Mouse (Mus musculus) ES-E14 (cell line): ENCODE results near the gene Cebpz. TPM values are rescaled to one million over a fixed set of nuclear protein-coding genes. Genes with fewer than 3 reads are reported as not detected.

Experiments used
- DNase-seq: peaks from one replicate; pipeline ENCODE4 v3.0.0-alpha.2; 2013; ENCODE audit warnings: low read depth, low spot score
- H3K27ac ChIP-seq: 2 replicates; pipeline ENCODE4 v1.5.1; 2012; ENCODE audit warnings: low read depth, mild to moderate bottlenecking, low read length, moderate library complexity, mixed read lengths; ENCODE audit not compliant: poor library complexity, insufficient read depth, severe bottlenecking
- H3K36me3 ChIP-seq: 2 replicates; pipeline ENCODE4 v1.6.1; 2012; ENCODE audit warnings: mild to moderate bottlenecking, low read length, moderate library complexity, mixed read lengths; ENCODE audit not compliant: control insufficient read depth, poor library complexity, insufficient read depth, severe bottlenecking
- H3K4me1 ChIP-seq, 2 experiments: fragments of 150-350 bp in 1 of 2; sonication (generic) in 1 of 2; 2 replicates each; pipeline ENCODE4 v1.6.1; 2012; ENCODE audit warnings: low read length in 2 of 2, mild to moderate bottlenecking in 1 of 2, mixed read lengths in 1 of 2; ENCODE audit not compliant: control insufficient read depth in 2 of 2, insufficient read depth in 2 of 2, poor library complexity in 1 of 2
- H3K4me3 ChIP-seq, 2 experiments: fragments of 150-350 bp in 1 of 2; sonication (generic) in 1 of 2; 2 replicates each; pipeline ENCODE4 v1.5.1; 2012; ENCODE audit warnings: low read length in 2 of 2, low read depth in 1 of 2, mild to moderate bottlenecking in 1 of 2, mixed read lengths in 1 of 2; ENCODE audit not compliant: insufficient read depth in 1 of 2, poor library complexity in 1 of 2, severe bottlenecking in 1 of 2
- H3K9ac ChIP-seq: 2 replicates; pipeline ENCODE4 v1.6.1; 2012; ENCODE audit warnings: low read depth, mild to moderate bottlenecking, low read length, mixed read lengths; ENCODE audit not compliant: poor library complexity, insufficient read depth, severe bottlenecking
- H3K9me3 ChIP-seq: fragments of 150-350 bp; sonication (generic); 2 replicates; pipeline ENCODE4 v1.6.1; 2012; ENCODE audit warnings: low read depth, mild to moderate bottlenecking, low read length; ENCODE audit not compliant: control insufficient read depth, insufficient read depth
- CHD2 ChIP-seq: IDR thresholded peaks from 2 replicates; pipeline ENCODE4 v1.6.1; 2014; ENCODE audit warnings: mild to moderate bottlenecking, low read depth, low read length, inconsistent platforms
- HCFC1 ChIP-seq: IDR thresholded peaks from 2 replicates; pipeline ENCODE4 v1.6.1; 2012; ENCODE audit warnings: low read length, inconsistent platforms, borderline replicate concordance; ENCODE audit not compliant: insufficient read depth
- MAFK ChIP-seq: IDR thresholded peaks from 2 replicates; pipeline ENCODE4 v1.6.1; 2014; ENCODE audit warnings: mild to moderate bottlenecking, low read depth, low read length, inconsistent platforms; ENCODE audit not compliant: insufficient read depth
- ZC3H11A ChIP-seq: IDR thresholded peaks from 2 replicates; pipeline ENCODE4 v1.6.1; 2012; ENCODE audit warnings: low read depth, mild to moderate bottlenecking, inconsistent platforms, low read length, borderline replicate concordance
- ZNF384 ChIP-seq: IDR thresholded peaks from 2 replicates; pipeline ENCODE4 v1.6.1; 2012; ENCODE audit warnings: low read depth, low read length, inconsistent platforms
- in situ Hi-C, 2 experiments: fragments of 600-800 bp; cut with MboI; formaldehyde crosslinking; loops; one replicate each; pipeline ENCODE4 v1.15.1; 2025; ENCODE audit warnings: low sequenced_read_pairs in 2 of 2, inconsistent platforms in 1 of 2; ENCODE audit not compliant: unreplicated experiment in 2 of 2
- total RNA-seq: library from RNA; depleted of rRNA; stranded (reverse); fragments of 300-350 nt; gene quantifications from 2 replicates; pipeline ENCODE4 v1.2.3, GENCODE M21; 2012

Gene Cebpz
- total RNA-seq, 1 experiment = 68.4 TPM

GRCm38 (mm10) chr17:78917696-78918095, 19.2 kb downstream of the Cebpz start:
- peak overlapping the region in 1 of 2 experiments; percentile 60; a peak in 2 of 4 replicates for H3K4me3 ChIP-seq
- in situ Hi-C loops = no loop called here
- TF ChIP-seq ZNF384 (no peak), MAFK (no peak), ZC3H11A (no peak), CHD2 (no peak), HCFC1 (no peak)
- peaks cover 3 to 4% of the 10 kb centered on the region in 2 experiments; a peak in 3 of 4 replicates for H3K4me1 ChIP-seq
- H3K27ac ChIP-seq = no peak overlapping the region
- no peak overlapping the region for H3K9ac ChIP-seq
- H3K9me3 ChIP-seq = no peaks in the 10 kb centered on the region
- DNase-seq = no peak
- peaks cover 21% of the 10 kb centered on the region for H3K36me3 ChIP-seq

- Histone ChIP-seq H3K4me1 (peaks cover 3 to 4% of the 10 kb centered on the region in 2 experiments; a peak in 3 of 4 replicates), H3K9ac (peak overlapping the region; percentile 93), H3K36me3 (peaks cover 19% of the 10 kb centered on the region), H3K27ac (peak overlapping the region; percentile 47; the same call in 1 of the 2 replicates), H3K4me3 (peak overlapping the region; percentile 60 to 66), H3K9me3 (no peaks in the 10 kb centered on the region)
- in situ Hi-C loops = no loop called here
- TF ChIP-seq MAFK = no peak
- no peak for TF ChIP-seq ZC3H11A
- TF ChIP-seq ZNF384 = no peak
- no peak for TF ChIP-seq HCFC1
- TF ChIP-seq CHD2 = no peak
- DNase-seq = no peak
Observed at GRCm38 (mm10) chr17:78916899-78917298, 20.0 kb downstream of the Cebpz start.

- DNase-seq = peak; percentile 93
- Histone ChIP-seq H3K9ac (peak within 1 kb of the TSS; percentile 93), H3K9me3 (no peaks in the 10 kb centered on the region), H3K27ac (peak within 1 kb of the TSS; percentile 57), H3K4me1 (peaks cover 3 to 4% of the 10 kb centered on the region in 2 experiments; a peak in 3 of 4 replicates), H3K4me3 (peak within 1 kb of the TSS; percentile 60 to 66), H3K36me3 (peaks cover 19% of the 10 kb centered on the region)
- in situ Hi-C loops = no loop called here
- TF ChIP-seq CHD2 (no peak), HCFC1 (no peak), ZNF384 (no peak), MAFK (no peak), ZC3H11A (no peak)
Observed at GRCm38 (mm10) chr17:78916369-78916813, 20.5 kb downstream of the Cebpz start, which contains the start of gene Cebpzos. Gene Cebpzos, plus strand, starts transcription at chr17:78916500.

GRCm38 (mm10) chr17:78915772-78916171, 21.1 kb downstream of the Cebpz start:
- peaks cover 3 to 4% of the 10 kb centered on the region in 2 experiments; a peak in 3 of 4 replicates for H3K4me1 ChIP-seq
- DNase-seq = no peak
- H3K9ac ChIP-seq = peak overlapping the region; percentile 27; the same call in 1 of the 2 replicates
- H3K4me3 ChIP-seq = peak overlapping the region; percentile 60 to 66
- H3K36me3 ChIP-seq = peaks cover 14% of the 10 kb centered on the region
- no peak for TF ChIP-seq MAFK
- TF ChIP-seq ZNF384 = no peak
- no peak for TF ChIP-seq ZC3H11A
- TF ChIP-seq HCFC1 = no peak
- no peak for TF ChIP-seq CHD2
- H3K9me3 ChIP-seq = no peaks in the 10 kb centered on the region
- peak overlapping the region; percentile 57; the same call in 1 of the 2 replicates for H3K27ac ChIP-seq
- in situ Hi-C loops = no loop called here
